Mouse (Mus musculus): ENCODE results near the gene Lyg2. TPM values are rescaled to one million over a fixed set of nuclear protein-coding genes. Genes with fewer than 3 reads are reported as not detected.

Lyg2 gene
- not detected for polyA plus RNA-seq (2017; shearing (Covaris generic))

- no peak for ATAC-seq
Measured at GRCm38 (mm10) chr1:37916393-37916792, at the start of gene Lyg2. Lyg2 (minus strand) TSS chr1:37916493.

GRCm38 (mm10) chr1:37965571-37965970 lies 49.3 kb upstream of the Lyg2 start:
- no peak for ATAC-seq

GRCm38 (mm10) chr1:37959486-37959885 lies 43.2 kb upstream of the Lyg2 start:
- ATAC-seq: no peak

GRCm38 (mm10) chr1:37958516-37958915 lies 42.2 kb upstream of the Lyg2 start:
- no peak for ATAC-seq

GRCm38 (mm10) chr1:37957659-37958058 lies 41.4 kb upstream of the Lyg2 start, which contains the start of gene Lyg1:
Lyg1 (minus strand) TSS chr1:37957759.
- ATAC-seq: no peak

GRCm38 (mm10) chr1:37956690-37957431 lies 40.6 kb upstream of the Lyg2 start:
- ATAC-seq: no peak

- no peak for ATAC-seq
Measured at GRCm38 (mm10) chr1:37955251-37955650, 39.0 kb upstream of the Lyg2 start.

- no peak for ATAC-seq
Measured at GRCm38 (mm10) chr1:37954786-37955185, 38.5 kb upstream of the Lyg2 start.

GRCm38 (mm10) chr1:37948906-37949305 lies 32.6 kb upstream of the Lyg2 start:
- no peak for ATAC-seq

- no peak for ATAC-seq
Measured at GRCm38 (mm10) chr1:37931806-37932205, 15.5 kb upstream of the Lyg2 start.

- ATAC-seq: no peak
Measured at GRCm38 (mm10) chr1:37925971-37926370, 9.7 kb upstream of the Lyg2 start.

GRCm38 (mm10) chr1:37922536-37922935 lies 6.2 kb upstream of the Lyg2 start:
- no peak for ATAC-seq

GRCm38 (mm10) chr1:37918096-37918495 lies 1.8 kb upstream of the Lyg2 start:
- no peak for ATAC-seq

- ATAC-seq: no peak
Measured at GRCm38 (mm10) chr1:37917666-37918065, 1.4 kb upstream of the Lyg2 start.

GRCm38 (mm10) chr1:37912751-37913150 lies 3.5 kb downstream of the Lyg2 start:
- ATAC-seq: no peak

GRCm38 (mm10) chr1:37903178-37903577 lies 13.1 kb downstream of the Lyg2 start:
- no peak for ATAC-seq

GRCm38 (mm10) chr1:37900288-37900687 lies 16.0 kb downstream of the Lyg2 start:
- ATAC-seq: no peak

GRCm38 (mm10) chr1:37899816-37900215 lies 16.5 kb downstream of the Lyg2 start:
- ATAC-seq: no peak

- no peak for ATAC-seq
Measured at GRCm38 (mm10) chr1:37894606-37895005, 21.7 kb downstream of the Lyg2 start.

- ATAC-seq: no peak
Measured at GRCm38 (mm10) chr1:37891400-37891799, 24.9 kb downstream of the Lyg2 start.

- ATAC-seq: peak; percentile 87
Measured at GRCm38 (mm10) chr1:37890025-37890652, 26.2 kb downstream of the Lyg2 start, which contains the start of the genes Mitd1 and Mrpl30. Mitd1 (minus strand) TSS chr1:37890411. Mrpl30 (plus strand) TSS chr1:37890477.

GRCm38 (mm10) chr1:37889206-37889605 lies 27.1 kb downstream of the Lyg2 start:
- ATAC-seq: no peak

GRCm38 (mm10) chr1:37884451-37884850 lies 31.8 kb downstream of the Lyg2 start:
- no peak for ATAC-seq

- no peak for ATAC-seq
Measured at GRCm38 (mm10) chr1:37883411-37883810, 32.9 kb downstream of the Lyg2 start.

Measured in activated CD4-positive, CD25-positive, alpha-beta regulatory T cell, adult 4 months (primary cell).